Mouse (Mus musculus) CH12F3 (cell line): ENCODE measurements around the gene Eif3b.

ENCODE experiments used
- in situ Hi-C: fragments of 300-500 bp; cut with MboI; formaldehyde crosslinking; loops from 2 replicates; pipeline ENCODE4 v1.14.3; 2020; ENCODE audit warnings: low sequenced_read_pairs

Eif3b gene

DNA sequence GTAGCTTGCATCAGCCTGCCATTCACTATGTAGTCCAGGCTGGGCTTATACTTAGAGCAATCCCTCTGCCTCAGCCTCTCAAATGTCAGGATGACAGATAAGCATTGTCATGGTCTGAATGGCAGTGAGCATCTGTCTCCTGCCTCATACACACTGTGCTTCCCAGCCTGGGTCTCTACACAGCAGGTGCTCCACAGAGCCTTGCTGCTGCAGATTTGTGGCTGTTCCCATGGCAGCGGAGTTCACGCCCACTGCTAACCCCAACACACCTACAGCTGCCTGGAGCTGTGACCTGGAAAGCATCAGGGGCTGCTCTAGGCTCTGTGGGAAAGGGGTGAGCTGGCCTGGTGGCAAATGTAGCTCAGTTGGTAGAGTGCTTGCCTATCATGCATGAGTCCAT is 45.8 kb downstream of the Eif3b start:
- in situ Hi-C loops: no loop called here

DNA sequence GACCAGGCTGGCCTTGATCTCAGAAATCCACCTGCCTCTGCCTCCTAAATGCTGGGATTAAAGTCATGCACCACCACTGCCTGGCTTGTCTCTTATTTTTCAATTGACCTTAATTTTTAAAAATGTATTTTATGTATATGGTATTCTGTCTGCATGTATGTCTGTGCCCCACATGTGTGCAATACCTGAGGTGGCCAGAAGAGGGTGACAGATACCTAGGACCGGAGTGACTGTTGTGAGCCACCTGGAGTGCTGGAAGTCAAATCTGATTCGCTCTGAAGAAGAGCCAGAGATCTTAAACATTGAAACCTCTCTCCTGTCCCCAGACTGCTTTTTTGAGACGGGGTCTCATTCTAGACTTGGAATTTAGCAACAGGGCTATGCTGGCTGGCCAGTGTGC is 53.2 kb downstream of the Eif3b start:
- in situ Hi-C loops: no loop called here

DNA sequence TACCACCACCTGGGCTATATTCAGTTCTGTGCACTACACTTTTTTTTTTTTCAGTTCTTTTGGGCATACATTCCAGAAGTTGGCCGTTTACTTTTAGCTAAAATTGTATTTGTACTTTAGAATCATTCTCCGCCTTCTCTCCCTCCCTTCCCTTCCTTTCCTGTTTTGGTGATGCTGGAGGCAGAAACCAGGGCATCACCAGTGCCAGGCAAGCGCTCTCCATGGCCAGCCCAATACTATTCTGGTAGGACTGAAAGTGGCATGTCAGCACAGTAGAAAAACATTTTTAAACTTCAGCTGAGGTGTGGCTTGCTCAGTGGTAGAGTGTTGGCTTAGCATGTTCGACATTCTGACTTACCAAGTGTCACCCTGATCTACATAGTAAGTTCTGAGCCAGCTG is 62.3 kb downstream of the Eif3b start:
- in situ Hi-C loops: no loop called here

DNA sequence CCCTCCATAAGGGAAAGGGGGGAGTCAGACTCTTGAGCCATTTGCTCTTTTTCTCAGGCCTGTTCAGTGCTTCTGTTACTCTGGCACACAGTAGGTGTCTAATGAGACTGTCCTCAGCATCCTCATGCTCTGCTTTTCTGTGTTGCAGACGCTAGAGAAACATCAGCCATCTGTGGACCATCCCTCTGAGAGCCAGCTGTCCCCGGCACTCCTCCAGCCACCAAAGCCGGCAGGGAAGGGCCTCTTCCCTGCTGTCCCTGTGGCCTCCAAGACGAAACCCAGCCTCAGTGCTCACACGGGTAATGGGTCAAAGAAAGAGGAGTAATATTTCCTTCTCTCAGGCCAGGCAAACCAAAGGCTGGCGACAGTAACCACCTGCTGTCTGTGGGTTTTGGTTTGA is 72.0 kb downstream of the Eif3b start:
- in situ Hi-C loops: no loop called here

DNA sequence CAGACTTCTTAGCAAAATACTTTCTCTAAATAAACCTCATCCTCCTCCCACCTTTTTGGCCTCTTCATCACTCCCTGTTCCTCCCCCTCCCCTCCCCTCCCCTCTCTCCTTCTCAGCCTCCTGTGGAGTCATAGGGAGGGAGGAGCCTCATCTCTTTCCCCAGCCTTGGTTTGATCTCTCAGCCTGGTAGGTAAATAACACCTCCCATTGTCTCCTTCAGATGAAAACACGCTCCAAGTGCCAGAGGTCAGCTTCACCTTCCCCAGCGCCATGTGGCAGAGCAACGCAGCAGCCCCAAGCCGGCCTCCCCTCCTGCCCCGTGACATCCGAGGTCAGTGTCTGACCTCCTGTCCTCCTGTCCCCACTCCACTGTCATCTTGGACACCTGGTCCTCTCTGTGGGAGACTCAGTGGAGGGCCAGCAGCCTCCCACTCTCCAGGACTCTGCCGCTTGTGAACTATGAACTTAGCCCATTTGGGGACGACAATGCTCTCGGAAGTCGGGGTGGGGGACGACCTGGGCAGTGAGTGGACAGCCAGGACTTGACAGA is 73.6 kb downstream of the Eif3b start:
- in situ Hi-C loops: no loop called here
